Mouse (Mus musculus) embryonic facial prominence, embryonic 15.5 days (tissue): ENCODE measurements around the gene Larp4b. TPM values are rescaled to one million over a fixed set of nuclear protein-coding genes. Genes with fewer than 3 reads are reported as not detected.

Experiments used
- ATAC-seq: fragments of 200-750 bp; cut with Nextera tagmentation; 2 replicates; pipeline ENCODE4 v1.8.0; 2017; ENCODE audit warnings: low read depth, moderate TSS enrichment; ENCODE audit not compliant: insufficient number of reproducible peaks, low FRiP score, low TSS enrichment
- H3K27ac ChIP-seq: fragments of 300-500 bp; sonication (generic); replicated peaks from 2 replicates; pipeline ENCODE4 v1.5.1; 2015; ENCODE audit warnings: mild to moderate bottlenecking, inconsistent platforms
- H3K27me3 ChIP-seq: fragments of 300-500 bp; sonication (generic); 2 replicates; pipeline ENCODE4 v1.6.1; 2015; ENCODE audit warnings: inconsistent platforms
- H3K36me3 ChIP-seq: fragments of 300-500 bp; sonication (generic); 2 replicates; pipeline ENCODE4 v1.6.1; 2015; ENCODE audit warnings: mild to moderate bottlenecking, inconsistent platforms
- H3K4me1 ChIP-seq: fragments of 300-500 bp; sonication (generic); 2 replicates; pipeline ENCODE4 v1.6.1; 2015; ENCODE audit warnings: inconsistent platforms
- H3K4me2 ChIP-seq: fragments of 300-500 bp; sonication (generic); replicated peaks from 2 replicates; pipeline ENCODE4 v1.6.1; 2015; ENCODE audit warnings: mild to moderate bottlenecking, inconsistent platforms
- H3K4me3 ChIP-seq: fragments of 300-500 bp; sonication (generic); replicated peaks from 2 replicates; pipeline ENCODE4 v1.5.1; 2015; ENCODE audit warnings: mild to moderate bottlenecking, inconsistent platforms
- H3K9ac ChIP-seq: fragments of 300-500 bp; sonication (generic); 2 replicates; pipeline ENCODE4 v1.6.1; 2015; ENCODE audit warnings: inconsistent platforms
- H3K9me3 ChIP-seq: fragments of 300-500 bp; sonication (generic); replicated peaks from 2 replicates; pipeline ENCODE4 v1.6.1; 2016; ENCODE audit warnings: inconsistent platforms
- WGBS: fragments of 180-500 bp; shearing (Covaris S2); methylation state at CpG from one replicate; pipeline ENCODE4 v1.1.7; 2015; 5-methylcytosine and 5-hydroxymethylcytosine counted together
- polyA plus RNA-seq: library from polyadenylated mRNA; unstranded; fragments of >200 nt; fragmentation: Nextera tagmentation; extraction: Ambion mirVana; gene quantifications from 2 replicates; pipeline ENCODE4 v1.2.1, GENCODE M21; 2015

Gene Larp4b
- polyA plus RNA-seq, 1 experiment from 2014 or later = 33.2 TPM

DNA sequence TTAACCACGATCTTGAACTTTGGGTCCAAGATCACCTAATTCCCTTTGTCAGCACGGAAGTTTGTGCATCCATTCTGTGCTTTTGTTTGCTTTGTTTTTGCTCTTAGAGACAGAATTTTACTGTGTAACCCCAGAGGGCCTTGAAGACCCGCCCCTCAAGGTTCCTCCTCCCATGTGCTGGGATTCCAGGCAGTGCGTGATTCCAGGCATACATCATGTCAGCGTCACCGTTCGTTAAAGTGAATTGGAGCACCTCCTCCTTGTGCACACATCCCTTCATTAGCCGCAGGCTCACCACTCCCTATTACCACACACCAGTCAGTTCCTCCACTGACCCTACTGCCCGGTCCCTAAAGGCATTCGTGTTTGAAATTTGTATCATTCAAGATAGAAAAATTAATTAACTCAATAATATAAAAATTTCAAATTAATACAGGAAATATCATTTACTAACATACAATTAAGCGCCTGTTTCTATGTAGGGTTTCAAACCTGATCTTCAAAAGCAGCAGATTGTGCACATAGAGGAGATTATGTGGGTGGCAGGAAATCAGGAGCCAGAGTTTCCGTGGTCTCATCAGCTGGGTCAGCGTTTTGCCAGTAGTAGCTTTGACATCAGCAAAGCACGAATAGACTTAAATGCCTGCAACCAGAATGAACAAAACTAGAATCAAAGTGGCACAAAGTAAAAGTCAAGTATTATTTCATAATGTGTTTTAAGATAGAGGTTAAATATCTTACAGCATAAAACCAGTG is 11.4 kb upstream of the Larp4b start:
- Histone ChIP-seq H3K9ac (no peak overlapping the region), H3K27ac (no peak overlapping the region), H3K27me3 (no peaks in the 10 kb centered on the region), H3K4me1 (no peaks in the 10 kb centered on the region), H3K36me3 (no peaks in the 10 kb centered on the region), H3K9me3 (no peaks in the 10 kb centered on the region), H3K4me3 (no peak overlapping the region), H3K4me2 (no peak overlapping the region)
- 81% methylated on average over 14 of the region's 14 CpGs for WGBS
- ATAC-seq = no peak

GRCm38 (mm10) chr13:9094186-9094980 is 702 bp downstream of the Larp4b start:
- H3K4me2 ChIP-seq = peak overlapping the region; percentile 86
- peak; percentile 55 for ATAC-seq
- 1% methylated on average over 63 of the region's 63 CpGs for WGBS
- no peaks in the 10 kb centered on the region for H3K9me3 ChIP-seq
- H3K36me3 ChIP-seq = no peaks in the 10 kb centered on the region
- H3K9ac ChIP-seq = peak overlapping the region; percentile 94
- H3K4me3 ChIP-seq = peak overlapping the region; percentile 98
- peaks cover 19% of the 10 kb centered on the region for H3K4me1 ChIP-seq
- peak overlapping the region; percentile 96 for H3K27ac ChIP-seq
- no peaks in the 10 kb centered on the region for H3K27me3 ChIP-seq

DNA sequence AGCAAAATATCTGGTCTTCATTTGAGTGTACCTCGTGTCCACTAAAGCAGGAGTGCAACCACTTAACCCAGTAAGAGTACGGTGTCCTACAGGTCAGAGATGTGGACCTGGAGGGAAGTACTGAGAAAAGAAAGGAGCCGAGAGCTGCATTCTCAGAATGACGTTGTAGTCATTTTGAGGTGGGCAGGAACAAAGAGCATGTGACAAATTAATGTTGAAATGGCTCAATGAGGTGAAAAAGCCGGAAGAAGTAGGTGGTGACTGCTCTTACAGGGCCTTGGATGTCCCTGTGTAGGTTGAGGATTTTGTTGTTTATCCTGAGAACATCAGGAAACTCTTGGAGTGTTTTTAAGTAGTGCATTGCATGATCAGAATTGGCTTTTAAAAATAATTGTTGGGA is 5.6 kb downstream of the Larp4b start:
- H3K9ac ChIP-seq = no peak overlapping the region
- H3K9me3 ChIP-seq = no peaks in the 10 kb centered on the region
- ATAC-seq = no peak
- H3K27ac ChIP-seq = no peak overlapping the region
- H3K27me3 ChIP-seq = no peaks in the 10 kb centered on the region
- no peak overlapping the region for H3K4me3 ChIP-seq
- peaks cover 20% of the 10 kb centered on the region for H3K4me1 ChIP-seq
- WGBS = 66% methylated on average over 5 of the region's 5 CpGs
- H3K36me3 ChIP-seq = no peaks in the 10 kb centered on the region
- no peak overlapping the region for H3K4me2 ChIP-seq

- H3K4me2 ChIP-seq = no peak overlapping the region
- WGBS = 89% methylated on average over 2 of the region's 2 CpGs
- H3K4me1 ChIP-seq = peaks cover 15% of the 10 kb centered on the region
- H3K27me3 ChIP-seq = no peaks in the 10 kb centered on the region
- no peak for ATAC-seq
- no peaks in the 10 kb centered on the region for H3K36me3 ChIP-seq
- H3K4me3 ChIP-seq = no peak overlapping the region
- H3K27ac ChIP-seq = no peak overlapping the region
- no peak overlapping the region for H3K9ac ChIP-seq
- H3K9me3 ChIP-seq = no peaks in the 10 kb centered on the region
These were observed 6.8 kb downstream of the Larp4b start for GRCm38 (mm10) chr13:9100517-9100916.

- Histone ChIP-seq H3K4me3 (no peak overlapping the region), H3K9me3 (no peaks in the 10 kb centered on the region), H3K36me3 (no peaks in the 10 kb centered on the region), H3K4me1 (no peaks in the 10 kb centered on the region), H3K4me2 (no peak overlapping the region), H3K27ac (no peak overlapping the region), H3K27me3 (no peaks in the 10 kb centered on the region), H3K9ac (no peak overlapping the region)
- ATAC-seq = no peak
- 82% methylated on average over 5 of the region's 5 CpGs for WGBS
These were observed 12.6 kb downstream of the Larp4b start for GRCm38 (mm10) chr13:9106246-9106645.

GRCm38 (mm10) chr13:9106992-9107858 is 13.5 kb downstream of the Larp4b start:
- WGBS = 78% methylated on average over 2 of the region's 2 CpGs
- Histone ChIP-seq H3K9me3 (no peaks in the 10 kb centered on the region), H3K36me3 (no peaks in the 10 kb centered on the region), H3K27ac (no peak overlapping the region), H3K27me3 (no peaks in the 10 kb centered on the region), H3K4me1 (no peaks in the 10 kb centered on the region), H3K9ac (no peak overlapping the region), H3K4me2 (no peak overlapping the region), H3K4me3 (no peak overlapping the region)
- no peak for ATAC-seq

DNA sequence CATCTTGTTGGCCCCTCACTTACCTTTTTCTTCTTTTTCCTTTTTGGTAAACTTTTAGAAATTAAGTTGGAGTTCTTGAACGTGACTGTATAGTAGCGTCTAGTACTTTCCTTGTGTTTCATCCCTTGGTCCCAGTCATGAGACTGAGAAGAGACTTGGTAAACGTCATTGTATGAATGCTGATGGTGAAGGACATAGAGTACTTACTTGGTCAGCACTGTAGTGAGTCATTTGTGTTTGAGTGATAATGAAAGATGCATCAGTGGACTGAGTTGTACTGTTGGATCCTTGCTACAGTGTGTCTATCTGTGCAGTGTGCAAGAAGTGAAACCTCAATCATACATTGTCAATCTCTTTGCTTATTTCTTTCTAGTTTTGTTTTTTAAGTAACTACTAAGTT is 20.1 kb downstream of the Larp4b start:
- H3K4me3 ChIP-seq = no peak overlapping the region
- no peak for ATAC-seq
- no peaks in the 10 kb centered on the region for H3K27me3 ChIP-seq
- H3K36me3 ChIP-seq = no peaks in the 10 kb centered on the region
- no peak overlapping the region for H3K27ac ChIP-seq
- H3K9me3 ChIP-seq = no peaks in the 10 kb centered on the region
- H3K4me2 ChIP-seq = no peak overlapping the region
- no peak overlapping the region for H3K9ac ChIP-seq
- H3K4me1 ChIP-seq = no peaks in the 10 kb centered on the region
- 93% methylated on average over 3 of the region's 3 CpGs for WGBS

DNA sequence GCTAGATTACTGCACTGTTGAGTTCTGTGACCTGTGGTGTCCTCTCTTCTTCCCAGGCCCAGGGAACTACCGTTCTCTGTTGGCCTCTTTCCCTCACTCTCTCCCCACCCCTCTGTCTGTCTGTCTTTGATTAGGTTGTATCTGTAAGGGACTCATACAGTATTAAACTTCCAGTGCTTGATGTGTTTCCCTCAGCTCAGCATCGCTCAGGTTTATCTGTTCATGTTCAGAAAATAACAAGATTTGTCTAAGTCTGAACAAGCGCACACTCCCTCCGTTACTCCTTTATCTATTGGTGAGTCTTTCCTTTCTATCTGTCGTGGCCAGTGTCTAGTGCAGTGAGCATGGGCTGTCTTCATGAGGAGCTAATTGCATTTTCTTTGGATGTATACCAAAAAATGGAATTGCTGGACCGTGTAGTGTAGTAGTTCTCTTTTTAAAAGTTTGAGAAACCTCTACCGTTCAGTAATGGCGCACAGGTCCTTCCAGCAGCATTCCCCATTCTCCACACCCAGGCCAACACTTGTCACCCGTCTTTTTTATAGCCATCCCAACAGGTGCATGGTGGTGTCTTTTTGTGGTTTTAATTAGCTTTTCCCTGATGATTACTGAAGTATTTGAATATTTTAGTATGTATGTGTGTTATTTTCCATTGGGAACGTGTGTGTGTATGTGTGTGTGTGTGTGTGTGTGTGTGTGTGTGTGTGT is 27.3 kb downstream of the Larp4b start:
- ATAC-seq = no peak
- no peaks in the 10 kb centered on the region for H3K9me3 ChIP-seq
- WGBS = 79% methylated on average over 10 of the region's 10 CpGs

GRCm38 (mm10) chr13:9122045-9122444 is 28.4 kb downstream of the Larp4b start:
- Histone ChIP-seq H3K27ac (no peak overlapping the region), H3K4me2 (no peak overlapping the region), H3K4me1 (no peaks in the 10 kb centered on the region), H3K4me3 (no peak overlapping the region), H3K9me3 (no peaks in the 10 kb centered on the region), H3K36me3 (peaks cover 25% of the 10 kb centered on the region; the same call in 1 of the 2 replicates), H3K27me3 (no peaks in the 10 kb centered on the region), H3K9ac (no peak overlapping the region)
- no peak for ATAC-seq
- 86% methylated on average over 4 of the region's 4 CpGs for WGBS

More for the DNA sequence above, 27.3 kb downstream of the Larp4b start:
- H3K4me1 ChIP-seq = no peaks in the 10 kb centered on the region
- peaks cover 20% of the 10 kb centered on the region; the same call in 1 of the 2 replicates for H3K36me3 ChIP-seq
- no peak overlapping the region for H3K27ac ChIP-seq
- H3K4me3 ChIP-seq = no peak overlapping the region
- no peak overlapping the region for H3K4me2 ChIP-seq
- no peak overlapping the region for H3K9ac ChIP-seq
- no peaks in the 10 kb centered on the region for H3K27me3 ChIP-seq

DNA sequence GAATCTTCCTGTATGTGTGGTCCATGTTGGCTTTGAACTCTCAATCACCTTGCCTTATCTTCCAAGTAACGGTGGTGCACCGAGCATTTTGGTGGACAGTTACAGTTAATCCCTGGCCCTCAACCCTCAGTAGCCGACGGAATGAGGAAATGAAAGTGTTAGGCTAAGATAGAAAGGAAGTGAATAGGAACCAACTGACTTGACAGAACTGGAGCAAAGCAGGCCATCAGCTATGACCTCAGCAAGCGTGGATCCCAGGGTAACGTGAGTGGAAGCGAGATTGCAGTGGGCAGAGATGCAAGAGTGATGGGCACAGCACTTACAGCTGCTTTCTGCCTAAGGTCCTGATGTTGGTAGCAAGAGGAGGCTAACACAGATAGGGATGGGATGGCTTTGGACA is 31.5 kb downstream of the Larp4b start:
- Histone ChIP-seq H3K4me2 (no peak overlapping the region), H3K36me3 (peaks cover 36% of the 10 kb centered on the region)
- 91% methylated on average over 7 of the region's 7 CpGs for WGBS

More for the DNA sequence above, 31.5 kb downstream of the Larp4b start:
- Histone ChIP-seq H3K27ac (no peak overlapping the region), H3K9ac (no peak overlapping the region), H3K27me3 (no peaks in the 10 kb centered on the region), H3K9me3 (no peaks in the 10 kb centered on the region), H3K4me3 (no peak overlapping the region), H3K4me1 (no peaks in the 10 kb centered on the region)
- ATAC-seq = no peak
